Mouse (Mus musculus) megakaryocyte, embryonic 14.5 days (primary cell): ENCODE data around the gene Olfr922.

ENCODE experiments used
- FLI1 ChIP-seq: IDR thresholded peaks from 2 replicates; pipeline ENCODE4 v1.6.1; 2012; ENCODE audit warnings: low read length, inconsistent platforms, mixed read lengths
- GATA1 ChIP-seq: IDR thresholded peaks from 3 replicates; pipeline ENCODE4 v1.6.1; 2012; ENCODE audit warnings: mixed read lengths, low read length, inconsistent platforms, borderline replicate concordance

DNA sequence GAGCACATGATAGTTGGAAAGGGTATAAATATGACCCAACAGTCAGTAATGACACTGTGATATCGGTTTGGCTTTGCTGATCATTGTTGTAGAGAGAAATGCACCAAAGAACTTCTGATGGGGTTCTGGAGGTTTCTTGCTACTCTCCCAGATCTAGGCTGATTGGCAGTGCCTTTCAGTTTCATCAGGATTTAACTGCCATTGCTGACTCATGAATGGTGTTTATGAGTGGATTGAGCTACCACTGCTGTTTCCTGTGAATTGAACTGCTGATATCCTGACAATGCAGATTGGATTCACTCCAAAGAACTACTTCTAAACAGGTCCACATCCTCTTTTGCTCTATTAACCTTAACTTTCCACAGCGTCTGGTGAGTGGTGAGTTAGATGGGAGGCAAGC lies 21.7 kb upstream of the Olfr922 start:
- TF ChIP-seq FLI1 (no peak), GATA1 (no peak)
